Mouse (Mus musculus) embryonic facial prominence, embryonic 12.5 days (tissue): ENCODE results near the gene Arhgef3. TPM values are rescaled to one million over a fixed set of nuclear protein-coding genes. Genes with fewer than 3 reads are reported as not detected.

Experiments used
- ATAC-seq: fragments of 200-750 bp; cut with Nextera tagmentation; 2 replicates; pipeline ENCODE4 v1.8.0; 2017; ENCODE audit not compliant: insufficient number of reproducible peaks, insufficient read depth, low FRiP score, low TSS enrichment
- H3K27ac ChIP-seq: fragments of 300-500 bp; sonication (generic); 2 replicates; pipeline ENCODE4 v1.5.1; 2016; ENCODE audit warnings: mild to moderate bottlenecking
- H3K27me3 ChIP-seq: fragments of 300-500 bp; sonication (generic); 2 replicates; pipeline ENCODE4 v1.6.1; 2016; ENCODE audit warnings: mild to moderate bottlenecking, moderate library complexity
- H3K36me3 ChIP-seq: fragments of 300-500 bp; sonication (generic); 2 replicates; pipeline ENCODE4 v1.6.1; 2016; ENCODE audit warnings: mild to moderate bottlenecking
- H3K4me1 ChIP-seq: fragments of 300-500 bp; sonication (generic); 2 replicates; pipeline ENCODE4 v1.6.1; 2016
- H3K4me2 ChIP-seq: fragments of 300-500 bp; sonication (generic); replicated peaks from 2 replicates; pipeline ENCODE4 v1.6.1; 2016; ENCODE audit warnings: mild to moderate bottlenecking, moderate library complexity
- H3K4me3 ChIP-seq: fragments of 300-500 bp; sonication (generic); 2 replicates; pipeline ENCODE4 v1.5.1; 2016; ENCODE audit warnings: mild to moderate bottlenecking
- H3K9ac ChIP-seq: fragments of 300-500 bp; sonication (generic); 2 replicates; pipeline ENCODE4 v1.6.1; 2016; ENCODE audit warnings: mild to moderate bottlenecking, moderate library complexity
- H3K9me3 ChIP-seq: fragments of 300-500 bp; sonication (generic); 2 replicates; pipeline ENCODE4 v1.6.1; 2016; ENCODE audit warnings: mild to moderate bottlenecking, moderate library complexity
- WGBS: fragments of 180-500 bp; shearing (Covaris S2); methylation state at CpG from one replicate; pipeline ENCODE4 v1.1.7; 2016; 5-methylcytosine and 5-hydroxymethylcytosine counted together
- polyA plus RNA-seq: library from polyadenylated mRNA; unstranded; fragments of >200 nt; fragmentation: Nextera tagmentation; extraction: Ambion mirVana; gene quantifications from 2 replicates; pipeline ENCODE4 v1.2.1, GENCODE M21; 2016

The Arhgef3 gene
- polyA plus RNA-seq, 1 experiment from 2014 or later: 8.4 TPM

GRCm38 (mm10) chr14:27081536-27082275 lies 33.0 kb upstream of the Arhgef3 start:
- Histone ChIP-seq H3K27me3 (no peaks in the 10 kb centered on the region), H3K36me3 (peaks cover 34% of the 10 kb centered on the region), H3K27ac (no peak overlapping the region), H3K9me3 (no peaks in the 10 kb centered on the region), H3K4me2 (no peak overlapping the region), H3K4me1 (no peaks in the 10 kb centered on the region; the same call in 1 of the 2 replicates), H3K9ac (no peak overlapping the region), H3K4me3 (no peak overlapping the region)
- no peak for ATAC-seq
- 66% methylated on average over 5 of the region's 5 CpGs for WGBS

DNA sequence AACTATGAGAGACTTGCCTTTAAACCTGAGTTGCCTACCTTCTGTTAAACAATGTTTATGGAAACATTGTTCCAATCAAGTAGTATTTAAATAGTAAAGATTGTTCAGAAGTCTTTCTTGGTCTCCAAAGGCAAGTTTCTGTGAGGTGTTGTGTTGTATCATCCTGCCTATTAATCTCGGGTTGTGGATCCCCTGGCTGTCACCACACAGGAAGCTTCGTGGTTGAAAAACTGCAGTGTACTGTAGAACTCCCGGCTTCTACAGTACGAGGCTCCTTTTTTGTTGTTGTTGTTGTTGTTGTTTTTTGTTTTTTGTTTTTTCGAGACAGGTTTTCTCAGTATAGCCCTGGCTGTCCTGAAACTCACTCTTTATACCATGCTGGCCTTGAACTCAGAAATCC lies 29.2 kb upstream of the Arhgef3 start:
- Histone ChIP-seq H3K36me3 (peaks cover 43% of the 10 kb centered on the region), H3K9me3 (no peaks in the 10 kb centered on the region), H3K27ac (no peak overlapping the region), H3K4me2 (no peak overlapping the region), H3K4me3 (no peak overlapping the region), H3K27me3 (no peaks in the 10 kb centered on the region), H3K9ac (no peak overlapping the region), H3K4me1 (peaks cover 10% of the 10 kb centered on the region)
- WGBS: 77% methylated on average over 5 of the region's 5 CpGs
- ATAC-seq: no peak

DNA sequence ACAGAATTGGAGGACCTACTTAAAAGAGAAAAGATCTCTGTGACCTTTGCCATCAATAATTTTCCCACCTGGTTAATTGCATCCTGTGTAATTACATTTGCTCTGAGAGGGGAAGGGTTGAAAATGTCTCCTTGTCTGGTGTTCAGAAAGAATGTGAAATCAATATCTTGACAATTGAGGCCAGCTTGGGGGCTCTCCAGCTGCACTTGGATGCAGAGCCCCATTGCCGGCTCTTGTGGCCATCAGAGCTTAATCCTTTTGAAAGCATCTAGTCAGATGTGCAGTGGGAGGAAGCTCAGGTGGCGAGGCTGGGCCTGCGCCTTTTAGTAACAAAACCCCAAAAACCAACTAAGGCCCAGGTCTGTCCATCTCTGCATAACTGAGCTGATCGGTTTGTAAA lies 28.7 kb upstream of the Arhgef3 start:
- Histone ChIP-seq H3K4me3 (no peak overlapping the region), H3K36me3 (peaks cover 43% of the 10 kb centered on the region), H3K27me3 (no peaks in the 10 kb centered on the region), H3K27ac (no peak overlapping the region), H3K4me2 (no peak overlapping the region), H3K4me1 (peaks cover 10% of the 10 kb centered on the region), H3K9me3 (no peaks in the 10 kb centered on the region), H3K9ac (no peak overlapping the region)
- WGBS: 41% methylated on average over 4 of the region's 4 CpGs
- ATAC-seq: no peak

DNA sequence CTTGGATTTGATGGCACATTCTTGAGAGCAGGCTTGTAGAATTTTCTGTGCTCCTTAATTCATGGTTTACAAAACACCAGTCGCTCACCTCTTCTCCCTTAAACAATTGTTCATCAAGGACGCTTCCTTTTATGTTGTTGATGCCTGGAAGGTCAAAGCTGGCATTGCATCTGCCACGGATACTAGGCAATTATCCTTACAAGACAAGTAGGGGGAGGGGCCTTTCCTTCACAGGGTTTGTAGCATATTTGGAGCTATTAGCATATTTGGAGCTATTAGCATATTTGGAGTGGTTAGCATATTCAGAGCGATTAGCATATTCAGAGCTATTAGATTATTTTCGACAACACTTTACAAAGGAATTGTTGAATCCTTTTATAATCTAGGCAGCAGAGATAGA lies 20.5 kb upstream of the Arhgef3 start:
- no peaks in the 10 kb centered on the region for H3K4me1 ChIP-seq
- no peaks in the 10 kb centered on the region for H3K9me3 ChIP-seq
- 67% methylated on average over 5 of the region's 5 CpGs for WGBS
- no peak overlapping the region for H3K27ac ChIP-seq
- ATAC-seq: no peak
- H3K4me2 ChIP-seq: no peak overlapping the region
- H3K9ac ChIP-seq: no peak overlapping the region
- no peak overlapping the region for H3K4me3 ChIP-seq
- peaks cover 54% of the 10 kb centered on the region for H3K36me3 ChIP-seq
- no peaks in the 10 kb centered on the region for H3K27me3 ChIP-seq

DNA sequence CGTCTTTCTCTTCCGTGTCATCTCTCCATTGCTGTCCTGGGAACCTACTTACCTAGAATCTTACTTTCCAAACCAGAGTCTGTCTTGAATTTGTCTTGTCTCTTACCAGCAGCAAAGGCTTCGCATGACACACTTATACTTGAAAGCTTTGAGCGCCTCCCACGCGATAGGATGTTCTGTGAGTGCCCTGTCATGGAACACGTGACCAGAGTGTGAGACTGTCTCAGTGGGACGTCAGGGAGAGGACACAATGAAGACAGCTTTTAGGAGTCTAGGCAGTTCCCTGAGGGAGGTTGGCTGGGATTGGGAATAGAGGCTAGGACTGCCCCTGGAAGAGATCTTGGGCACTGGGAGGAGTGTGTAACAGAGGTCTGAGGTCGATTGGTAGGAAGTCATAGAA lies 18.6 kb upstream of the Arhgef3 start:
- no peak overlapping the region for H3K4me2 ChIP-seq
- peaks cover 64% of the 10 kb centered on the region for H3K36me3 ChIP-seq
- no peak overlapping the region for H3K4me3 ChIP-seq
- H3K9ac ChIP-seq: no peak overlapping the region
- no peaks in the 10 kb centered on the region for H3K27me3 ChIP-seq
- no peaks in the 10 kb centered on the region for H3K9me3 ChIP-seq
- no peak for ATAC-seq
- H3K4me1 ChIP-seq: no peaks in the 10 kb centered on the region
- no peak overlapping the region for H3K27ac ChIP-seq
- 75% methylated on average over 9 of the region's 9 CpGs for WGBS

DNA sequence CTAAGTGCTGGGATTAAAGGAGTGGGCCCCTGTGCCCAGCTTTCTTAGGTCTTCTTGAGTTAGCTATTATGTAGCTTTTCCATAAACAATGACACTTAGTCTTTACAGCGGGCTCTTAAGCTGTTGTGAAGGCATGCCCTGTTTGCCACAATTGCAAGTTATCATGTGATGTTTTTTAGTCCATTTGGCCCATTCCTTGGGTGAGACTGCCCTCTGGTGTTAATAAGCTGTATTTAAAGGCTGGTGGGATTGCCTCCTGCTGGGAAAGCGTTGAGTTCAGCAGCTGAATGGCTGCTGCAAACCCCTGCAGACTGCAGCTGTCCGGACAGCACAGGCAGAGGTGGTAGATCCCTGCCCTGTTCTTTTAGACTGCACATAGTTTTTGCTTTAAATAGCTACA lies 17.9 kb upstream of the Arhgef3 start:
- H3K27me3 ChIP-seq: no peaks in the 10 kb centered on the region
- no peak overlapping the region for H3K4me2 ChIP-seq
- no peak overlapping the region for H3K27ac ChIP-seq
- H3K36me3 ChIP-seq: peaks cover 70% of the 10 kb centered on the region
- no peaks in the 10 kb centered on the region for H3K9me3 ChIP-seq
- H3K4me3 ChIP-seq: no peak overlapping the region
- H3K4me1 ChIP-seq: no peaks in the 10 kb centered on the region
- 26% methylated on average over 3 of the region's 3 CpGs for WGBS
- ATAC-seq: no peak
- H3K9ac ChIP-seq: no peak overlapping the region

DNA sequence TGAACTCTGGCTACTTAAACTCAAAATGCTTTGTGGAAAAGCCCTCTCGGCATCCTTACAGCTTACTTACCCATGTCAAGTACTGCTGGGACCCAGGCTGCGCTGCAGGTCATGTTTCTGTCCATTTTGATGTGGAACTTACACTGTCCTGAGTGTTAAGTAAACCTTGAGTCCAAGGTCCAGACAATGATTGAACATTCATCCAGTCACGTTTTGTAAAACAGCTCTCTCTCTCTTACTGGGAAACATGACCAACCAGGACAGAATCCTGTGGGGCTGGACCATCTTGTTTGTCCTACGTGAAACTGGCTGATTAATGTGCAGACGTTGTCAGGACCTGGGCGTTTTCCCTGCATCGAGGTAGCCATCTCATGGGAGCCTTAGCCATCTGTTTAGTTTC lies 13.0 kb upstream of the Arhgef3 start:
- Histone ChIP-seq H3K9me3 (no peaks in the 10 kb centered on the region), H3K27ac (0 out of 2 replicates have a peak overlapping the region, but pooled peaks have one; percentile 27), H3K4me3 (no peak overlapping the region), H3K4me1 (peaks cover 7% of the 10 kb centered on the region), H3K4me2 (no peak overlapping the region), H3K9ac (no peak overlapping the region), H3K27me3 (no peaks in the 10 kb centered on the region), H3K36me3 (peaks cover 46% of the 10 kb centered on the region)
- ATAC-seq: no peak
- 66% methylated on average over 7 of the region's 7 CpGs for WGBS

GRCm38 (mm10) chr14:27102720-27103119 lies 12.0 kb upstream of the Arhgef3 start:
- Histone ChIP-seq H3K9me3 (no peaks in the 10 kb centered on the region), H3K27ac (no peak overlapping the region), H3K4me3 (no peak overlapping the region), H3K4me2 (no peak overlapping the region), H3K27me3 (no peaks in the 10 kb centered on the region), H3K4me1 (peaks cover 7% of the 10 kb centered on the region), H3K9ac (no peak overlapping the region), H3K36me3 (peaks cover 44% of the 10 kb centered on the region)
- 76% methylated on average over 6 of the region's 6 CpGs for WGBS
- ATAC-seq: no peak

GRCm38 (mm10) chr14:27105731-27106457 lies 8.8 kb upstream of the Arhgef3 start:
- H3K27ac ChIP-seq: peak overlapping the region; percentile 58; the same call in 1 of the 2 replicates
- no peak overlapping the region for H3K9ac ChIP-seq
- no peaks in the 10 kb centered on the region for H3K9me3 ChIP-seq
- no peak for ATAC-seq
- H3K36me3 ChIP-seq: peaks cover 18% of the 10 kb centered on the region
- H3K4me3 ChIP-seq: no peak overlapping the region
- H3K4me1 ChIP-seq: peaks cover 7% of the 10 kb centered on the region
- H3K27me3 ChIP-seq: no peaks in the 10 kb centered on the region
- WGBS: 57% methylated on average over 12 of the region's 12 CpGs
- H3K4me2 ChIP-seq: no peak overlapping the region

DNA sequence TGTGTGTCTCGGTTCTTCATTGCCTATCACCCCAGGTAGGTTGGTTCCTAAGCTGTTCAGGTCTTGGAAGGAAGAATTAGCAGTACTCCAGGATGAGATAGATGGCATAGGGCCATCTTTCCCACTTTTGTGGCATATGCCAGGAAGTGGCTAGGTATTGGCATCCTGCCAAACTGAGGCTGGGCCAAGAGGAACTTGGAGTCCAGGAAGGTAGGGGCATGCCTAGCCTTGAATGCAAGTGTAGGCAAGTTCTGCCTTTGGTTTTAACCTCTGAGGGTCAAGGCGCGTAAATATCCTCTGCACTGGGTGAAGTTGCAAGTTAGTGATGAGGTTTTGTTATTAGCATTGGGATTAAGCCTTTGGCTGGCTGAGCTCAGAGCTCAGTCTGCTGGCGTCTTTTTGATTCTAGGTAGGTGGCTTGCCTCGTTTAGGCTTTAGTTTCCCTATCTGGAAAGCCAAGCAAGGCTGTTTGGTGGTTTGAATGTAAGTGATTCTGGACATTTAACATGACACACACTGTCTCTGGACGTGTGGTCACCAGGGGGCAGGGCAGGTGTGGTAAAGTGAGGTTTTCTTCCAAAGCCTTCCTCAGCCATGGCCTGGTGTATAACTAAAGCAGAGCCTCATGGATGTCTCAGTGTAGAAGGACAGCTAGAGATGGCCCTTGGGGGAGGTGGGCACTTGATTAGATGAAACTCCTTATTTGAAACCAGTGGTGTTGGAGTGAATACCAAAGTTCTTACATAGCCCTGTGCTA lies 5.8 kb upstream of the Arhgef3 start:
- H3K36me3 ChIP-seq: peaks cover 6% of the 10 kb centered on the region; the same call in 1 of the 2 replicates
- peaks cover 7% of the 10 kb centered on the region; the same call in 1 of the 2 replicates for H3K27me3 ChIP-seq
- H3K4me2 ChIP-seq: no peak overlapping the region
- H3K27ac ChIP-seq: no peak overlapping the region
- H3K4me3 ChIP-seq: no peak overlapping the region
- 68% methylated on average over 6 of the region's 6 CpGs for WGBS
- no peak for ATAC-seq
- no peak overlapping the region for H3K9ac ChIP-seq
- peaks cover 7% of the 10 kb centered on the region for H3K4me1 ChIP-seq
- H3K9me3 ChIP-seq: no peaks in the 10 kb centered on the region

DNA sequence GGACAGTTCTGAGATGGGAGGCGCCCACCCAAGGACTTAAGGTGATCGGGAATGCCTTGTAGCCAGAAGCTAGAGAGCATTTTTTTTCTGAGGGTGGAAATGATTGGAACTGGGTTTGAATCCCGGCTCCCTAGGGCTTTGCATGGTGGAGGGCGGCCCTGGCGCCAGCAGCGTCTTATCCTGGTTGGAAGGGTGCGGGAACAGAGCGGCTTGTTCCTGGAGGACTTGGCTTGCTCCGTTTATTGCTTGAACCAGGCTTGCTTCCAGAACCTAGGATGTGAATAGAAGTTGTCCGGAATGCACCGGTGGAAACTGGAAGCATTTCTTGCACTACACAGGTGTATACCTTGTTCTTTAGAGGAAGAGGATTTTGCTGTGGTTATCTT lies 569 bp downstream of the Arhgef3 start:
- Histone ChIP-seq H3K9ac (peak overlapping the region; percentile 50), H3K27me3 (peaks cover 33% of the 10 kb centered on the region)

More for the DNA sequence above, 569 bp downstream of the Arhgef3 start:
- Histone ChIP-seq H3K9me3 (no peaks in the 10 kb centered on the region), H3K27ac (no peak overlapping the region), H3K36me3 (no peaks in the 10 kb centered on the region), H3K4me1 (0 out of 2 replicates have a peak, but pooled peaks cover 4% of the 10 kb centered on the region), H3K4me3 (peak overlapping the region; percentile 55), H3K4me2 (peak overlapping the region; percentile 98)
- ATAC-seq: no peak
- WGBS: 16% methylated on average over 11 of the region's 11 CpGs
